Mouse (Mus musculus): ENCODE measurements around the gene Sycp2l. TPM values are rescaled to one million over a fixed set of nuclear protein-coding genes. Genes with fewer than 3 reads are reported as not detected.
"Not testable (repeated sequence)": the region's sequence is repeated elsewhere in the genome, so short reads cannot be mapped to it uniquely, and the experiment has no call there.

Sycp2l gene
- total RNA-seq, 2 experiments from 2014 or later, result not detected

- ATAC-seq (replicated peaks; ENCODE audit: low FRiP score, low TSS enrichment, poor library complexity, severe bottlenecking), result no peak
Observed at GRCm38 (mm10) chr13:41119152-41119945, 5.2 kb downstream of the Sycp2l start.

DNA sequence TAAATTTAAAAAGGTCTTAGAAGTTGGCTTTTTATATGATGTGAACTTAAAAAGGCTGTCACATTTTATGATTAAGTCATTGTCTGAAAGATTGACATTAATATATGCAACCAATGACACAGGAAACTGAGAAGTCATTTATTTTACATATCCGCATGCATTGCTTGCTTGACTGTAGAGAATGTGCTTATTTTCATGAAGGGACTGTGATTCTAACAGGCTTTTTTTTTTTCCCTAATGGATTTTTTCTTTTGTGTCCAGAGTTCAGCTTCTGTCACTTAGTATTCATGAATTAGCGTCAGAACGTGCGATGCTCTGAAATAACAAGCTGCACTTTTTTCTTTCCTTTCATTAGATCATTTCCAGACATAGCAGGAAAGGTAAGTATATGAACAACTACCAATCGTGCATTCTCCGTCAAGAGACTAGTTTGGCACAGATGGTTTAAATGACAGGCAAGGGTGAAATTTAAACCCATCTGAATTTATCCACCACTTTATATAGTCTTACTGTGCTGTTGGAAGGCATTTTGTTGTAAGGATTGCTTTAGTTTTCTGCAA is 9.6 kb downstream of the Sycp2l start:
- no peak for ATAC-seq (replicated peaks; ENCODE audit: low FRiP score, low TSS enrichment, poor library complexity, severe bottlenecking)

- ATAC-seq (replicated peaks; ENCODE audit: low FRiP score, low TSS enrichment, poor library complexity, severe bottlenecking), result no peak
Observed at GRCm38 (mm10) chr13:41128326-41128725, 14.2 kb downstream of the Sycp2l start.

GRCm38 (mm10) chr13:41129061-41129460 is 15.0 kb downstream of the Sycp2l start:
- no peak for ATAC-seq (replicated peaks; ENCODE audit: low FRiP score, low TSS enrichment, poor library complexity, severe bottlenecking)

DNA sequence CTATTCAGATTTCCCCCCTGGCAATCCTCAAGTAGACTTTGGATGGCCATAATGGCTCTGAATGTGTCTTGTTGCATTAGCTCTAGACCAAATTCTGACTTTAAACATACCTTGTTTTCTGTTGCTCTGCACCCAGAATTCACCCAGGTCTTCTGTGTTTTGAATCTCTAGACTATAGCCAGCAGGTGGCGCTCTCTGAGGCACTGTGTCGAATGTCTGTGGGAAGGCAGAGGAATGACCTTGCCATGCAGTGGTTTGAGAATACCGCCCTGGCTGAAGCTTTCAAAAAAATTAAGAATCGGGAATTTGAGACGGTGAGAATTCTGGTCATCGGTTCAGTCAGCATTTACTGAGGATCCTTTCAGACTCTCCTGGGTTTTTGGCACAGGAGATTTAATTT is 20.8 kb downstream of the Sycp2l start:
- ATAC-seq (replicated peaks; ENCODE audit: low FRiP score, low TSS enrichment, poor library complexity, severe bottlenecking), result peak; percentile 71; the same call in 1 of the 2 replicates

DNA sequence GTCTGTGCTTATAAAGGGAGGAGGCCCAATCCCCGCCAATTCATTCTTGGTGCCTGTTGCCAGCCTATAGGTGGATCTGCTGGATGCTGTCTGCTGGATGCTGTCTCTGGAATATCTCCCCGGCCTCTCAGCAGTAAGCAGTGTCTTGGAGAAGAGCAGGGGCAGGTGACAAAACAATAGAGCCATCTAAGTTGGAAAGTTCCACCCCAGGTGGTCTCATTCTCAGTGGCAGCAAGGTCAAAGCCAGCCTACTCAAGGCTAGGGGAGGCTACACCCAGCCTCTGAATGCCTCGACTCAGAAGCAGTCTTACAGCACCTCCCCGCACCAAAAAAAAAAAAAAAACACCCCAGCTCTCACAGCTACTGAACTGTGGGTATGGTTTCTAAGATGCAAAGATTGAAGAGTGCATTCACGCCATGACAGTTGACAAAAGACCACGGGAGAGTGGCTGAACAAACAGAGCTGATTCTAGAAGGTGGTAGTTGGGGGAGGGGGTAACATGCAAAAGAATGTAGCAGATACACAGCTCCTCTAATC is 31.4 kb downstream of the Sycp2l start:
- ATAC-seq (replicated peaks; ENCODE audit: low FRiP score, low TSS enrichment, poor library complexity, severe bottlenecking), result no peak

GRCm38 (mm10) chr13:41146271-41146670 is 32.2 kb downstream of the Sycp2l start:
- ATAC-seq (replicated peaks; ENCODE audit: low FRiP score, low TSS enrichment, poor library complexity, severe bottlenecking), result 0 out of 2 replicates have a peak, but pooled peaks have one; percentile 50

DNA sequence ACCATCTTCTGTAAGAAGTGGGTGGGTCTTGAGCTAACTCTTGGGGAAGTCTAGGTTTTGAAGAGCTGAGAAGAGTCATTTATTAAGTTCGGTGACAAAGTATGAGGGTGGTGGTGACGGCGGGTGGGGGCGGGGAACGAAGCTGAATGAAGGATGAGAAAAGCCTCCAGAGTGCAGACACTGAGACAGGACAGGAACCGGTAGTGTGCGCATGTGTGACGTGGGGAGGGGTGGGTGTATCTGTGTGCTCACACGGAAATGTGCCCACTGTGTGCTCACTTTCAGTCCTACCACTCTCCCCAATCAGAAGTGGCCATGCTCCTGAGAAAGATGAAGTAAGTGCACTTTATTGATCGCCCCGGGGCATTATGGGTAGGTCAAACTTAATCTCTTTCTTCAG is 39.0 kb downstream of the Sycp2l start:
- ATAC-seq (replicated peaks; ENCODE audit: low FRiP score, low TSS enrichment, poor library complexity, severe bottlenecking), result no peak

DNA sequence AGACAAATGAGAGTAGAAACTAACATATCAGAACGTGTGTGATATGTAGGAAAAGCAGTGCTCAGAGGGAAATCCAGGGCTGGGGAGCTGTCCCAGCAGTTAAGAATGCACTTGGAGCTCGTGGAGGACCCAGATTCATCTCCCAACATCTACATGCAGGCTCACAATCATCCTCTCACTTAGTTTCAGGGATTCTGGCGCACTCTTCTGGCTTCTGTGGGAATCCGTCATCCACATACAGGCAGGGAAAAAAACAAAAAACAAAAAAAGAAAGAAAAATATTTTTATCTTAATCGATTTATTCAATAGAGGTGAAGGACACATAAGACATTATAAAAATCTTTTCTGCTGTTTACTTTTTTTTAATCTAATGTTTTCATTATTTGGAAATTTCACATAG is 44.3 kb downstream of the Sycp2l start:
- no peak for ATAC-seq (replicated peaks; ENCODE audit: low FRiP score, low TSS enrichment, poor library complexity, severe bottlenecking)

DNA sequence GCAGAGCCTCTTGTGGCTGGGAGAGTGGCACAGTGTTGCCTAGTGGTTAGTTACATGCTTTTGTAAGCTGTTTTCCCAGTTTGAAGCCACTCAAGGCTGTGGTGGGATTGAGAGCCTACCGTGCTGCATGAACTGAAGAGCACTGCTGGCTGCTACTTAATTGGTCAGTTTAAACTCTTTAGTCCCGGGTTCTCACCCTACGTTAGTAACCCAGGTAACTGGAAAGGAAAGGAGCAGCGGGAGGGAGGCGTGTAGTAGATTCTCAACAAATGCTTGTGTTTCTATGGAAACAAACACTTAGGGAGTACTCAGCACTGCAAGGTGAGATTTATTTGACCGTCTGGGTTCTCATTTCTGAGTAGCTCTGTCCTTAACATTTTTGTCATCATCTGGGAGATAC is 73.8 kb downstream of the Sycp2l start:
- ATAC-seq (replicated peaks; ENCODE audit: low FRiP score, low TSS enrichment, poor library complexity, severe bottlenecking), result no peak

DNA sequence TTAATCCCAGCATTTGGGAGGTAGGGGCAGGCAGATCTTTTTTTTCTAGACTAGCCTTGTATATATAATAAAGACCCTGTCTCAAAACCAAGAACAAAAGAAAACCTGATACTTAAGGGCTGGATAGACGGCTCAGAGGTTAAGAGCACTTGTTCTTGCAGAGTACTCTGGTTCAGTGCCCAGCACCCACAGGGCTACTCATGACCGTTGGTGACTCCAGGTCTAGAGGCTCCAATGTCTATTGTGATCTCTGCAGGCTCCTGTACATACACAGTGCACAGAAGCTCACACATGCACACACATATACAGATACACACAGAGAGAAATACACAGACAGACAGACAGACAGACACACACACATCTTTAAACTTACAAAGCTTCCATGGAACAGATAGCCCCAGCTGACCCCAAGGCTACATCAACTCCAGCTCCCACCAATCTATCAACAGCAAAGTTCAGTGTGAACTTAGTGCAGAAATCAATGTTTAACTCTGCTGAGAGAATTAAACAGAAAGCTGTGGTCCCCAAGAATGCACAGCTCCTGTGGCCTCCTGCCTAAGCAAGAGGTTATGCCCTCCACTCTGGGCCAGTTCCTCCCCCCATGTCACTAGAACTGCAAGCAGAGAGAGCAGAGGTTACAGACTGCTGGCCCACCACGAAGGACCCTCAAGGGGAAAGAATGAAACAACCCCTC is 81.7 kb downstream of the Sycp2l start:
- ATAC-seq (replicated peaks; ENCODE audit: low FRiP score, low TSS enrichment, poor library complexity, severe bottlenecking), result no peak

DNA sequence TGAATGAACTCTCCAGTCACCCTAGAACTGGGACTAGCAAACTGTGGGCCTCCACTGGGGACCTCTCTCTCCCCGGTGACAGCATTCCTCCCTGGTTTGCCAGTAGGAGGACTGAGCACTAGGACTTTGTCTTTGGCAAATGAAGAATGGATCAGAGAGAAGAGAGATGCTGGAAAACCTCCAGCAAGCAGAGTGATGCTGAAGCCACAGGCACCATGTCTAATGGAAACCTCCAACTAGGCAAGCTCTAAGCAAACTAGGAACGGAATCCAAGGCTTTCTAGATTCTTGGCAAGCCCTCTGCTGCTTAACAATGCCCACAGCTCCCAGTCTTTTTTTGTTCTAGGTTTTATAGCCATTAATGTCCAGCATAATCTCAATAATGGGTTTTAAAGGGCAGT is 86.8 kb downstream of the Sycp2l start:
- no peak for ATAC-seq (replicated peaks; ENCODE audit: low FRiP score, low TSS enrichment, poor library complexity, severe bottlenecking)

GRCm38 (mm10) chr13:41203289-41203688 is 89.2 kb downstream of the Sycp2l start:
- no peak for ATAC-seq (replicated peaks; ENCODE audit: low FRiP score, low TSS enrichment, poor library complexity, severe bottlenecking)

DNA sequence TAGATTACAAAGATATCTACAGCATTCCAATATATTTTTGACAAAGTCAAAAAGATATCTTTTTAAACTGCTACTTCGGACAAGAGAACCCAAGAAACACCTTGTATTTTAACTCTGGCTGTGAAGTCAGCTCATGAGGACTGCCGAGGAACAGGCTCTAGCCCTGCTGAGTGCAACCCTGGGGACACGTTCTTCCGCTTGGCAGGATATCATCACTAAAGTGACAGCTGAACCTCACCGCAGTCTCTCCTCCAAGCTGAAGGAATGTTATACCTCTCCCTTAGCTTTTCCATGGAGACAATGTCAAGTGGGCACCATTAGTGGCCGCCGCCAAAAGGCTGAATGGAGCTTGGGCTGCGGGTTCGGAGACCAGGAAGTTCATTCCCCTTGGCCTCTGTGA is 89.6 kb downstream of the Sycp2l start:
- ATAC-seq (replicated peaks; ENCODE audit: low FRiP score, low TSS enrichment, poor library complexity, severe bottlenecking), result no peak

GRCm38 (mm10) chr13:41205568-41205967 is 91.5 kb downstream of the Sycp2l start:
- not testable (repeated sequence) for ATAC-seq (replicated peaks; ENCODE audit: low FRiP score, low TSS enrichment, poor library complexity, severe bottlenecking)

DNA sequence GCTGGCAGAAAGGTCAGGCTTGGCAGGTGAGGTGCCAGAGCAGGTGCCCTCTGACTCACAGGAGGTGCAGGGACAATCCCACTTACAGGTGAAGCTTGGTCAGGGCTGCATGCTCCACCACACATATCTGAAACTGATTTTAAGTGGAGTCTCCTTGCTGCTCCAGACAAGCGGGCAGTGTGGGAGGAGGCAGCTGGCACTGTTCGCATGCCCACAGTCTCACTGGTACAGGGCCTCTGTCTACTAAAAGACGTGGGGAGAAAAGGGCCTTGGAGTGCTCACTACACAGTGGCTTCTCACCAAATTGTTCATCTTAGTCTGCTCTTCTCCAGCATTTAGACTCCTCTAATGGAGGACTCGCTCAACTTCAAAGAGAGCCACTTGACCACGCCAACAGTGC is 92.1 kb downstream of the Sycp2l start:
- ATAC-seq (replicated peaks; ENCODE audit: low FRiP score, low TSS enrichment, poor library complexity, severe bottlenecking), result no peak

DNA sequence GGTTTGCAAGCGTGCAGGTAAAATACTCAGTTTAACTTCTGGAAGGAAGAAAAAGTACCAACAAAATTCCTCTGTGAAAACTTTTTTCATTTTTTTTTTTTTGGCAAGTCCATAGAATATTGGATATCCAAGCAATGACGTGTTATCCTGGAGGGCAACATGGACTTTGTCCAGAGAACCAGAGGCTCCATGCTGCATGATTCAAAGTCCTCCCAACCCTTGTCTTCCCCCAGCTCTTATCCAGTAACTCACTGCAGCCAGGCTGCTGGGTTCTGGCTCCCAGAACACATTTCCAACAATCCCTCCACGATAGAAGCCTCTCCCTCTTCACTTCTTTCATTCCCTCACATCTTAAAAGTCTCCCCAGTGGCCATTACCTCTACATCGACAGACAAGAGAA is 97.2 kb downstream of the Sycp2l start:
- no peak for ATAC-seq (replicated peaks; ENCODE audit: low FRiP score, low TSS enrichment, poor library complexity, severe bottlenecking)

DNA sequence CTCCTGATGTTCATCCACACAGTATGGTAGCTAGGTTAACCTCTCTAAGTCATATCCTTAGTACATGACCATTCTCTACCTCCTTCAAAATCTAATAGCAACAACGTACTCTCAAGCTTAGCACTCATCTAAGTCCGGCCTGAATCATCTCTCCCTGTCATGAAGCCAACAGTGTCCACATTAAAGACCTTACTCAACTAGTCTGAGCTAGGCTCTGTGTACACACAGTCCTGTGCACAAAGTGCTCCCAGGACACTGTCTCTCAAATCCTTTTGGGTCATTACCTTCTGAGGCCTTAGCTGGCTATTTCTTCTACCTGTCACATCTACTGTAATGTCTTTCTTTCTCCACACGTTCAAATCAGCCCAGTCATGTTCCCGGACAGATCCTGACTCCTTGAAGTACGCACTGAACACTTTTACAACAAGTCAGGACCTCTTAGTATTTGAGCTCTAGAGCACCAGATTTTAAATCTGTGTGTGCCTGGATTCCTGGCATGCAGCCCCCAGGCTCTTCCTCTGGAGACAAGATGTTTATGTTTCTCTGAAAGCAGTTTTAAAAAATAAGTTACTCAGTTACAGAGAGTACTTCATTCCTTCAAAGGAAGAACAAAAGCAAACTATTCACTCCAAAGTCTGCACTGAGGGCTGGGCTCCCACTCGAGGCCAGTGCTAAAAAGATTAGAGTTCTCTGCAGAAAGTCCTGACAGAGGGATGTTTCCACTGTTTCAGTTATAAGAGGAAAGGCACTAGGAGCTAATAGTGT is 98.6 kb downstream of the Sycp2l start:
- ATAC-seq (replicated peaks; ENCODE audit: low FRiP score, low TSS enrichment, poor library complexity, severe bottlenecking), result no peak

- ATAC-seq (replicated peaks; ENCODE audit: low FRiP score, low TSS enrichment, poor library complexity, severe bottlenecking), result no peak
Observed at GRCm38 (mm10) chr13:41215669-41216068, 101.6 kb downstream of the Sycp2l start.

DNA sequence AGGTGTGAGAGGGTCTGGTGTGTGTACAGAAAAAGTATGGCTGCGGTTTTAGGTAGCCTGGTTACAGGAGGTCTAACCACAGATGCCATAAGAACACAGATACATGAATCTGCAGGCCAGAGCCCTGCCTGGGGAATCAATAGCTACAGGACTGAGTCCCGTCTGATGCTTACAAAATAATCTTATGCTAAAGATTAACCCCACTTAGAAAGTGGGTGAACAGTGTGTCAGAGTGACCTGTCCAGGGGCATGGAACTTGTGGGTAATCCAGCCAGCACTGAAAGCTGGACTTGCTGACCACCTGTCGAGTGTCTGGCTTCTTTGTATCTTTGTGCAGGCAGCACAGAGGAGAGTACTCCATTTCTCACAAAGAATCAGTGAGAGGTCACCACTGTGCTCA is 102.1 kb downstream of the Sycp2l start:
- ATAC-seq (replicated peaks; ENCODE audit: low FRiP score, low TSS enrichment, poor library complexity, severe bottlenecking), result no peak

Data from megakaryocyte-erythroid progenitor cell, adult 5-6 weeks (primary cell).